26 mouse cellular contexts compared by ENCODE assay signal in genomic region chr9:85052526-85052925, GRCm38 (mm10).
A peak's percentile ranks its signal among the peaks of the same experiment; 100 is the strongest.
DNase-seq lines count a peak whose midpoint lies in the region; ATAC-seq and TF ChIP-seq lines count a peak whose summit lies in the region.
"Had no signal": no experiment of that assay in that cellular context is flagged by ENCODE, and none has a peak within 500 bp of the region (broad histone marks: within the 10 kb centered on the region; RNA-seq: fewer than 3 reads in every experiment).

No protein-coding gene starts in this region.

- DNase-seq in cerebellum, postnatal 14 days, result peak; percentile 1 to 4
- DNase-seq in cerebellum, adult 11 months, result no peak
- peak; percentile 1 for DNase-seq in right cerebral cortex, adult 18-20 months
- no peak for DNase-seq in right cerebral cortex, postnatal 4 days
- peak; percentile 61 for DNase-seq in adrenal gland, postnatal 10 days
- DNase-seq in stomach, postnatal 0 days (ENCODE audit: low spot score), result peak; percentile 16
- no peak for DNase-seq in layer of hippocampus, adult 9-10 months (ENCODE audit: low spot score)
- DNase-seq in layer of hippocampus, postnatal 25 days (ENCODE audit: extremely low spot score in 1 of 2, low spot score in 1 of 2), result no peak
- DNase-seq: cerebellum, adult 8-10 months; gastrocnemius, adult 2 months; kidney, adult 8-10 months; lung, postnatal 36 days; thymus, postnatal 4 days had no signal

- no peak overlapping the region for H3K4me3 ChIP-seq in stomach, postnatal 0 days (ENCODE audit: low read depth, low read length)
- H3K4me3 ChIP-seq: erythroblast, embryonic 14.5 days; gastrocnemius, adult 2 months; heart, embryonic 13.5 days; hindbrain, embryonic 10.5 days; left cerebral cortex, adult 2 months; limb, embryonic 13.5 days; lung, embryonic 15.5 days; midbrain, embryonic 12.5 days had no signal

- TF ChIP-seq EP300 in stomach, postnatal 0 days (optimal IDR thresholded peaks at IDR 0.05), result no peak

- TF ChIP-seq CTCF in stomach, postnatal 0 days (IDR thresholded peaks at IDR 0.05; ENCODE audit: low read depth), result no peak

- H3K9ac ChIP-seq in stomach, postnatal 0 days (ENCODE audit: low read length), result no peak overlapping the region
- H3K9ac ChIP-seq: heart, embryonic 13.5 days; limb, embryonic 13.5 days; lung, embryonic 15.5 days; midbrain, embryonic 12.5 days had no signal

- ATAC-seq in stomach, postnatal 0 days (ENCODE audit: low FRiP score, low TSS enrichment), result no peak
- ATAC-seq: activated CD4-positive, CD25-positive, alpha-beta regulatory T cell, adult 4 months; CD4-positive, CD25-positive, alpha-beta regulatory T cell, adult 4 months; forebrain, embryonic 16.5 days; hindbrain, embryonic 16.5 days had no signal

- 79% methylated on average over 4 of the region's 4 CpGs for WGBS in stomach, postnatal 0 days

- no peak overlapping the region for H3K4me2 ChIP-seq in stomach, postnatal 0 days (replicated peaks; ENCODE audit: low read depth)
- H3K4me2 ChIP-seq: heart, embryonic 13.5 days; limb, embryonic 13.5 days; liver, embryonic 11.5 days; lung, embryonic 15.5 days; midbrain, embryonic 12.5 days had no signal

- no peaks in the 10 kb centered on the region for H3K27me3 ChIP-seq in stomach, postnatal 0 days (ENCODE audit: control insufficient read depth, insufficient read depth, low read length)
- H3K27me3 ChIP-seq: heart, embryonic 13.5 days; limb, embryonic 13.5 days; lung, embryonic 15.5 days; midbrain, embryonic 12.5 days had no signal

- H3K36me3 ChIP-seq in stomach, postnatal 0 days (ENCODE audit: control insufficient read depth, insufficient read depth, low read length), result no peaks in the 10 kb centered on the region
- H3K36me3 ChIP-seq: heart, embryonic 13.5 days; hindbrain, embryonic 10.5 days; limb, embryonic 13.5 days; lung, embryonic 15.5 days; midbrain, embryonic 12.5 days had no signal

- H3K4me1 ChIP-seq in stomach, postnatal 0 days (replicated peaks; ENCODE audit: control insufficient read depth, insufficient read depth), result no peaks in the 10 kb centered on the region
- H3K4me1 ChIP-seq: heart, embryonic 13.5 days; hindbrain, embryonic 10.5 days; limb, embryonic 13.5 days; lung, embryonic 15.5 days; midbrain, embryonic 12.5 days had no signal

- no peak overlapping the region for H3K27ac ChIP-seq in stomach, postnatal 0 days (replicated peaks)
- H3K27ac ChIP-seq: gastrocnemius, adult 2 months; heart, embryonic 13.5 days; hindbrain, embryonic 10.5 days; kidney, postnatal 0 days; left cerebral cortex, adult 2 months; limb, embryonic 13.5 days; lung, embryonic 15.5 days; midbrain, embryonic 12.5 days had no signal

- no peaks in the 10 kb centered on the region for H3K9me3 ChIP-seq in stomach, postnatal 0 days (ENCODE audit: control insufficient read depth, low read length)
- H3K9me3 ChIP-seq: heart, embryonic 13.5 days; hindbrain, embryonic 10.5 days; limb, embryonic 13.5 days; lung, embryonic 15.5 days; midbrain, embryonic 12.5 days had no signal

Comparison
In these comparisons a context has a peak if more than half of its experiments do, and no peak if none do; other contexts are left out.
1. DNase-seq: peak in cerebellum, postnatal 14 days (2 of 2), right cerebral cortex, adult 18-20 months (single experiment), adrenal gland, postnatal 10 days (single experiment) and stomach, postnatal 0 days (single experiment); none in cerebellum, adult 11 months (single experiment), right cerebral cortex, postnatal 4 days (single experiment), layer of hippocampus, adult 9-10 months (single experiment) and layer of hippocampus, postnatal 25 days (0 of 2).